Mouse (Mus musculus) hindlimb bud, embryonic 11.5 days (tissue): Measurements from ENCODE around the gene Crkl.
A peak's percentile ranks its signal among the peaks of the same experiment; 100 is the strongest.

ENCODE experiments used
- DNase-seq: peaks from one replicate; pipeline ENCODE4 v3.0.0-alpha.2; 2012; ENCODE audit warnings: low read depth, low spot score; ENCODE audit errors: extremely low spot score

Crkl gene

DNA sequence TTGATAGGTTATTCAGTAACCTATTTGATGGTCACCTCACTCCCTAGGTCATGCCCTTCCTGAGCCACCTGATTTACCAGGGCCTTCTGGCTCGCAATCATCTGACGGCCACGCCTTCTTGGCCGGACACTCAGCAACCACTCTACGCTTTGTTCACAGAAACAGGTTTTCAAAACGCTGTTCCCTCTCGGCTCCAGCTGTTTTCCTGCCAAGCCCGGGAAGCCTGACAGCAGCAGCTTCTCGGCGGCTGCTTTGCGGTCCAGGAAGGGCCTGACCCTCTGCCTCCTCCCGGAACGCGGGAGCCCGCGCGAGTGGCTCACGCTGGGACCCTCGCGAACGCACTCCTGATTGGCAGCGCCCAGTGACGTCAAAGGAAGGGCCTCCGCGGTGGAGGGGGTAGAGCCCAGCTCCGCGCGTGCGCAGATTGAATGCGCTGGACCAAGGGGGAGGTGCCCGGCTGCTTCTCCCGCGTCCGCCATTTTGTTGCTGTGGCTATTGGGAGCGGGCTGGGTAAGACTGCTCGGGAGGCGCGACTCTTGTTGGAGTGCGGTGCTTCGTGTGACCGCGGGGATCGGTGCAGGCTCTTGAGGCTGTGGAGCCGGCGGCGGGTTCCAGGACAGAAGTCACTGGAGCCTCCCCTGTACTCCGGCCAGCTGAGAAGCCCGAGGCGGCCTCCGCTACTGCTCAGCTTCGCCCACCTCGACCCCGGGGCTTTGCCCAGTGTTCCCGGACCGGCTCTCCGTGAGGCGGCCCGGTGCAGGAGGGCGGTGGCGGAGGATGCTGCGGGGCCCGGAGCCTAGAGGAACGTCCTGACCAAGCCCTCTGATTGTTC is at the start of gene Crkl:
Gene Crkl (plus strand): TSS at position 447 of the 832 bp plus-strand sequence.
- DNase-seq: peak; percentile 92

DNA sequence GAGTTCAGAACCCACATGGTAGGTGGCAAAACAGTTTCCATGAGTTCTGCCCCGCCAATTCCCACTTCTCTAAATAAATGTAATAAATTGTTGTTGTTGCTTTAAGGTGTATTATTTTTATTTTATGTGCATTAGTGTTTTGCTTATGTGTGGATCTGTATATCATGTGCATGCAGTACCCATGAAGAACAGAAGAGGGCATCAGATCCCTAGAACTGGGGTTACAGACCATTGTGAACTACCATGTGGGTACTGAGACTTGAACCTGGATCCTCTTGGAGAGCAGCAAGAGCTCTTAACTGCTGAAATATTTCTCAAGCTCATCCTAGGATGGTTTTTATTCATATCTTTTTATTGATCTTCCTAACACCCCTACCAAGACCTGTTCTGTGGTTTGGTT is 48.9 kb upstream of the Crkl start:
- DNase-seq: no peak

DNA sequence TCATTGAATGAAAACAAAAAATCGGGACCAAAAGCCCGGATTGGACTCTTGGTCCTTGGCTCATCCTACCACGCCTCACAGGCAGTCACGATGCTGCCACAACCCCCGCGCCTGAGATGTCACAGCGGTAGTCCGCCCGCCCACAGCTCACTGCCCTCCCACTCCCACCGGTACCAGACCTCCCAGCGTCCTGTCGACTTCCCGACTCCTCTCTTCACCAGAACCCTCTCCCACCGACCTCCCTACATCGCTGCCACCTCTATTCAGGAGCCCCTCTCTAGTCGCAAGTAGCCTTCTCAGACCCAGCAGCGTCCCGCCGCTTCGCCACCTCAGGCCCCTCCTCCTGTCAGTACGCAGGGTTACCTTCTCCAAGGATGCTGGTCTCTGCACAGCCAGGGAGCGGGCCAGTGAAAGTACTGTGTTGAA is 46.5 kb upstream of the Crkl start:
- no peak for DNase-seq

DNA sequence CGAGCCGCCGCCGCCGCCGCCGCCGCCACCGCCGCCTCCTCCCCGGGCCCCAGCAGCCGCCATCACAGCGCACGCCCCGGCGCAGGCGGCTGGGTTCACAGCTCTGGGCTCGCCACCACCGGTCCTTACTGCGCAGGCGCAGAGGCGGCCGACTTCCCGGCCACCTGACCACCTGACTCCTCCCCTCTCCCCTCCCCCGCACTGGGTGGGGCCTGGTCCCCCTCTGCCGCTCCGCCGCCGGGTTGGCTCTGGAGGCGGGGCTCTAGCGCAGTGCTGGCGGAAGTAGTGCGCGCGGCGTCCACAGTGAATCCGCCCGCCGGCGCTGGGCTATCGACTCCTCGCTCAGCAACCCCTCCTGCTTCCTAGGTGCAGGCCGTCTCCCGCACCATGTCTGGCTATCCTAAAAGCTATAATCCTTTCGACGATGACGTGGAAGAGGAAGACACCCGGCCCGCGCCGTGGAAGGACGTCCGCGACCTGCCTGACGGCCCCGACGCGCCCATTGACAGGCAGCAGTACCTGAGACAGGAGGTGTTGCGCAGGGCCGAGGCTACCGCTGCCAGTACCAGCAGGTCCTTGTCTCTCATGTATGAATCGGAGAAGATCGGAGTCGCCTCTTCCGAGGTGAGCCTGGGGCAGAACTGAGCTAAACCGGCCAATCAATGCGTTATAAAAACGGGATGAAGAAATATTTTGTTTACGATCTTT is 45.9 kb upstream of the Crkl start, which contains the start of the genes Snap29 and Pi4ka:
Gene Snap29 (plus strand): TSS at position 251 of the 708 bp plus-strand sequence.
Gene Pi4ka (minus strand): TSS at position 579 of the 708 bp plus-strand sequence.
- peak; percentile 93 for DNase-seq

DNA sequence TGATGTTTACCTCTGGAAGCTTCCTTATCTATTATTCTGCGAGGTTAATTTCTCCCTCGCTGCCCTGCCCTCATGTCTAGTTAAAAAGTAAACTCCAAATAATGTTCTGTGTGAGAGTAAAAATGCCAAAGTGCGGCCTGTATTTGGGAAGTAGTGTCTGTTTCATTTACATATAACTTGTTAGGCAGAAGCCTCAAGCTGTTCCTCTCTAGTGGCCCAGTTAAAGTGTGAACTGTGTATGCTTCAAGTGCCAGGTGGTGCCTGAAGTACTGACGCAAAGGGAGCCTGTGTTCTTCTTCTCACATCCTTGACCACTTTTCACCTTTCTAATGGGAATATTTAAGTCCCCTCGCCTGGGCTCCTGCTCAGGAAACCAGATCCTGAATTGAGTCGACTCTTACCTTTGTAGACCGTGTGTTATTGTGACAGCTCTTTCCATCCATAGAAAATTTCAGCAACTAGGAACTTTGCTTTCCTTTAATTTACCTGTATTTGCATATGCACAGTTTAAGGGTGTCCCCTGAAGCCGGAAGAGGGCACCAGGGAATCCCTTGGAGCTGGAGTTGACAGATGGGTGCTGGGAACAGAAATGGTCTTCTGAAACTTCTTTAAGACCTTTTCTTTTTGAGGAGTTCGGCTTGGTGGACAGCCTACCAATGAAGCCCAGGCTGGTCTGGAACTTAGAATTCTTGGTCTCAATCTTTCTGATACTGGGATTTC is 45.1 kb upstream of the Crkl start:
- no peak for DNase-seq

DNA sequence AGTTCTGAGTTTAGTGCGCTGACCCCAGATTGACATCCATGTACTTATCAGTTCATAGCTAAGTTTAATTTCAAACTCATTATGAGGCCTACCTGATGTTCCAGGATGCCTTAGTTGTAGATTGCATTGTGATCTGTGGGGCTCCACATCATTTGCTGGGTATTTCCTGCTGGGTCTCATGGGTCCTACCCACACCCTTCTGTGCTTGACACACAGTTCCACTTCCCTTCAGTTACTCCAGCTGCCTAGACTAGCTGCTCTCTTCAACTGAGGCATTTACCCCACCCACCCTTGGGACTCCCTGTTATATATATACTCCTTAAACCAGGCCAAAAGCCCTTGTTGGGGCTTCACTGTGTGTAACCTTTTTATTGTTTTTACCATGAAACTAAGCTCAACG is 42.7 kb upstream of the Crkl start:
- DNase-seq: no peak

DNA sequence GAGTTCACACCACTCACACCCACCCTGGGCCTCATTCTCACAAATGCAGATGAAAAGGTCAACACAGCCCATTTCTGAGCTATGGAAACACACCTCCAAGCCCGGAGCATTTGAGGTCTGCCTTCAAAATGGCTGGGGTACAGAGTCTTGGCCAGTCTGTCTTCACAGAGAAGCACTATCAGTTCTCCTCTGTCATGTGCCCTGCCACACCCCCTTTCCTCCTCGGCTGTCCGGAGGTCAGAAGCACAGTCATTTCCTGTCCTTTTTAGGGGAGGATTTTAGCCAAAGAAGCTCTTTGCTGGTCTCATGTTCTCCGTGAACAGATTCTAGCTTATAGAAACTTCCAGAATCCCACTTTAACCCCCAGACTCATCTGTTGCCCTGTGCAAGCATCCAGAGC is 41.6 kb upstream of the Crkl start:
- DNase-seq: no peak

DNA sequence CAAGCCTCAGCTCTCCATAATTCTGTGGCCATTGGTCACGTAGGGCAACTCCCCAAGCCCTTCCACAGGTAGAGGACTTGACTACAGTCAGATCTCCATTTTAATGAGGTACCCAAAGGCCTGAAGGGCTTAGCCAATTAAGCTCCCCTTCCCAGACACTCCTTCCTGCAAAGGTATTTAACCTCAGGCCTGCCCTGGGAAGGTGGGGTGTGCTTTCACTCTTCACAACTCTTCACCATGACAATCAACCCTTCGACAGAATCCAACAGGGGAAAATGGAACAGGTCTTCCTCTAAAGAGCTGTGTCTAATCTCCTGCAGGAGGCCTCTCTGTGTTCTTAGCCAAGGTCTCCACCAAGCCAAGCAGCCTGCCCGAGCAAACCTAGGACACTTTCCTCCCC is 28.8 kb upstream of the Crkl start:
- DNase-seq: no peak

DNA sequence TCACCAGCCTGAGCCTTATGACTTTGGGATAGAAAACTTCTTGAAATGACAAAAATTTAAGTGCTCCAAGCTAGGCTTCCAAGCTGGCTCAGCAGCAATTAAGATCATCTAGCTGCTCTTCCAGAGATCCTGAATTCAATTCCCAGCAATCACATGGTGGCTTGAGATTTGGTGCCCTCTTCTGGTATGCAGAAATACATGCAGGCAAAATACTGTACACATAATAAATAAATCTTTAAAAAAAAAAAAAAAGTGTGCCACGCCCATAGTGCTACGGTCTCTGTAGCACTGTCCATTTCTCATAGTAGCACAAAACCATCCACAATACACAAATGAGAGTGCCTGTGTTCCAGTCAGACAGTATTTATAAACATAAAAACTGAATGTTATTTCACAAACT is 19.2 kb upstream of the Crkl start:
- no peak for DNase-seq

DNA sequence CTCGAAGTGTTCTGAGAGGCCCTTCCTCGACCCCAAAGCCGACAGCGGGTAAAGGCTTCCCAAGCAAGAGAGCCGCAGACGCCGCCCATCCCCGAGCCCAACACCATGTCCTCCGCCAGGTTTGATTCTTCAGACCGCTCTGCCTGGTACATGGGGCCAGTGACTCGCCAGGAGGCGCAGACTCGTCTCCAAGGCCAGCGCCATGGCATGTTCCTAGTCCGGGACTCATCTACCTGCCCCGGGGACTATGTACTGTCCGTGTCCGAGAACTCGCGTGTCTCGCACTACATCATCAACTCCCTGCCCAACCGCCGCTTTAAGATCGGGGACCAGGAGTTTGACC is 557 bp downstream of the Crkl start:
- DNase-seq: no peak

DNA sequence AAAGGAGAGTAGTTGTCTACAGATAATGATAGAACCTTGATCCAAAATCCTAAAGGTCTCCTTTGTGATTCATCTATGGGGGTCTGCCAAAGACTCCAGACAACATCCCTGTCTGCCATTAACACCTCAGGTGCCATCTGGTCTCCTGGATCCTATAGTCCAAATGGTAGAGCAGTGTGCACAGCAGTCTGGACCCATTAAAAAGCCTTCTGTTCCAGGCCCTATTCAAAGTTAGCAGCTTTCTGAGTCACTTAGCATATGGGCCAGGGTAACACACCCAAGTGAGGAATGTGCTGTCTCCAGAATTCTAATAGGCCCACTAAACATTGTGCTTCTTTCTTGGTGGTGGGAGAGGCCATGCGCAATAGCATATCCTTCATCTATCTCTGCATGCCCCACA is 5.1 kb downstream of the Crkl start:
- no peak for DNase-seq

DNA sequence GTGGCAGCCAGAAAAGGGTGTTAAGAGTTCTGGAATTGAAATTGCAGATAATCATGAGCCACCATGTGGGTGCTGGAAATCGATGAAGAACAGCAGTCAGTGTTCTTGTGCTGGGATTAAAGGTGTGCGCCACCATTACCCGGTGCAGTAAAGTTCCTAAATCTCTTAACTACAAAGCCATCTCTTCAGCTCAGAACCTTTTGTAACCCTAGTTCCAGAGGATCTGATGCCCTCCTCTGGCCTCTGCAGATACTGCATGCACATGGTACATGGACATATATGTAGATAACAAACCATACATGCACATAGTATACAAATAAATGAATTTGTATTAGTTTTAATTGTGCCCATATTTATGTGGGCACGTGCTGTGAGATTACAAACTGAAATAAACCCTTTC is 8.5 kb downstream of the Crkl start:
- no peak for DNase-seq

DNA sequence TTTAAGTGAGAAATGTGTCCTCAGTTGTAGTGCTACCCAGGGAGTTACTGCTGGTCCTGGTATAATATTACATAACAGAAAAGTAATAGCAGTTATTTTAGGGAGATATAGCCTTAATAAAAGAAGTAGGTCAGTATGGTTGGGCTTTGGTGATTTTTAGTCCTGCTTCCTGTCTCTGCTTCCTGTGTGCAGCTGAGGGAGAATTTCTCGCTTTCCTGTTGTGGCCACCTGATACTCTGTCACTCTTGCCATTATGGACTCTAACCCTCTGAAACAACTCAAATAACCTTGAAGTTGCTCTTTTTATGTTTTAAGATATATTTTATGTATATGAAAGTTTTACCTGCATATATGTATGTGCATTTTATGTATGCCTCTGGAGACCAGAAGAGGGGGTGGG is 9.8 kb downstream of the Crkl start:
- DNase-seq: no peak

DNA sequence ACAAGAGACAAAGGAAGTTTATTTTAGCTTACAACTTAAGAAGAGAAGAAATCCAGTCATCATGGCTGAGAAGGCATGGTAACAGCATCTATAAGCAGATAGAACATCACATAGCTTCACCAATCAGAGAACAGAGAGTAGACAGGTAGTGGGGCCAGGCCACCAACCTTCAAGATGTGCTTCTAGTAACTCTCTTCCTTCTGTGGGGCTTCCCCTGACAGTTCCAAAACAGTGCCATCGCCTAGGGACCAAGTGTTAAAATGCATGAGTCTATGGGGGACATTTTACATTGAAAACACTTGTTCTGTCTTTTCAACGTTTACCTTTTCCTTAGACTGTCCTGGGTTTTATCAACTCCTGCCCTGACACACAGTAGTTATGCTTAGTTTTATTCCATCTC is 11.4 kb downstream of the Crkl start:
- DNase-seq: no peak

DNA sequence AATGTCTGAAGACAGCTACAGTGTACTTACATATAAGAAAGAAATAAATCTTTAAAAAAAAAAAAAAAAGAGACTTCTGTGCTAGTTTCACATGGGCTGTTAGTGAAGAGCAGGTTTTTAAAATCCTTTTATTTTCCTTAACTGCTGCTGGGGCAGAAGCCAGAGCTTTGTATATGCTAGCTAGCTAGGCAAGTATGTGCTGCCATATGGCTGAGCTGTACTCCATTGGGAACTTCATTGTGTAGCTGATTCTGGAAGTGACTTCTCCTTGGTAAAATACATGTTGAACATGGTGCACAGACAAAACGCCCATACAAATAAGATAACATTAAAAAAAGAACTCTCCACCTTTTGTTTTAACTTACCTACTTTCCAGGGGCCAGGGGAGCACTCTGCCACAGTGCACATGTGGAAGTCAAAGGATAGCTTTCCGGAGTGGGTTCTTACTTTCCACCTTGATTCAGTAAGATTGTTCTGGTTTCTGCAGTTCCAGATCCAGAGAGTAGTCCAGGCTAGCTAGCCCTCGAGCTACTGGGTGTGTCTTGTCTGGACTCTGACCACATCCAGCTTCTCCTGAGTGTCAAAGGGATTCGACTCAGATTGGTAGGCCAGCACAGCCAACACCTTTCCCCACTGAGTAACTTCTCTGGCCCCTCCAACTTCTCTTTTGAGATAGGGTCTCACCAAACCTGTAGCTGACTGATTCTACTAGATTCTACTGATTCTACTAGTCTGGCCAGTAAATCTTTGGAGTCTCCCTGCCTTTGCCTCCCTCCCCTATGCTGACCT is 15.3 kb downstream of the Crkl start:
- no peak for DNase-seq

DNA sequence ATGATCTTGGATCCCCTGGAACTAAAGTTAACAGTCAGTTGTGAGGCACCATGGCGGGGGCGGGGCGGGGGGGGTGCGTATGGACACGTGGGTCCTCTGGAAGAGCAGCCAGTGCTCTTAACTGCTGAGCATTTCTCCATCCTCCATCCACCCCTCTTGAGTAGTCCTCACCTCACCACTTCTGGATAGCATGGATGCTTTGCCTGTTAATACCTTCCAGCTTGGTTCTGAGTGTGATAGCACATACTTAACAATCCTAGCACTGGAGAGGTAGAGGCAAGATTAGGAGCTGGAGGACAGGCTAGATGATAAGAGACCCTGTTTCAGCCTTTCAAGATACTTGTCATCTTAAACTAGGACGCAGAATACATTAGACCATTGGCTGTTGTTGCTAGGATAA is 20.7 kb downstream of the Crkl start:
- DNase-seq: no peak

DNA sequence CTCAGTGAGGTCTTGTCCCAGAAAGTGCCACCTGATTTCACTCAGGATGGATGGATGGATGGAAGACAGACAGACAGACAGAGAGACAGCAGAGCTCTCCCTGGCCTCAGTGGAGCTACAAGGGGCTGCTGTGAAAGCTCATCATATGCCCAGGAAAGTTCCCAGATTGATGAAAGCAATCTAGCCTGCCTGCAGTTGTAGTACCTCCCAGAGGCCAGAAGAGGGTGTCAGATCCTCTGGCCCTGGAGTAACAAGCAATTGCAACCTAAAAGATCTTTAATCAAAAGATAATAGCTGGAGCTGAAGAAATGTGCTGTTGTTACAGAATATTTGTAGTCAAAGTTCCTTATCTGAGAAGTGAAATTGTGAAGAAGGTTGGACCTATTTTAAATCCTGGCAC is 22.3 kb downstream of the Crkl start:
- DNase-seq: no peak

DNA sequence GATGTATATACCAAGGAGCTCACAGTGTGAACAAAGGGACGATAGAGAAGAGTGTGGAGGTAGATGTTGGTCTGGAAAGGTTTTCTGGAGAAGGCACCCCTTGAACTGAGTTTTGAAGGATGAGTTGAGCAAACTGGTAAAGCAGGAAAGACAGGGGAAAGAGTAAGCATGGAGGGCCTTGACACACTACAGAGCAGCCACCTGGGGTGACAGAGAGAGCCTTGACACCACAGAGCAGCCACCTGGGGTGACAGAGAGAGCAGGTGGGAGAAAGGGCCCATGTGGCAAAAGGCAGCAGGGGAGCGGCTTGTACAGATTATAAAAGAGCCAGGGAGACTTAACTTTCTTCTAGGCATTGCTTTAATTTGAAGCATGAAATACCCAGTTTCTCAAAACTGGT is 23.0 kb downstream of the Crkl start:
- DNase-seq: no peak

DNA sequence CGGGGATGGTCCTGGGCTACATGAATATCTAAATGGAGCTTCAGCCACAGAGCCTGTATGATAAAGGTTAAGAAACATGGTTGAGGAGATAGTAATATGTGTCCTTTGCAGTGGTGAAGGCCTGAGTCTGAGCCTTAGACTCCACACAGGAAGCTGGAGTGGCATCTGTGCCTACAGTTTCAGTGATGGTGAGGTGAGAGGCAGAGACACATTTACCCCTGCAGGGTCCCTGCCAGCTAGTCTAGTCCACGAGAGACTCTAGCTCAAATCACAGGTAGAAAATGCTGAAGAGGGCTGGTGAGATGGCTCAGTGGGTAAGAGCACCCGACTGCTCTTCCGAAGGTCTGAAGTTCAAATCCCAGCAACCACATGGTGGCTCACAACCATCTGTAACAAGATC is 23.5 kb downstream of the Crkl start:
- no peak for DNase-seq

DNA sequence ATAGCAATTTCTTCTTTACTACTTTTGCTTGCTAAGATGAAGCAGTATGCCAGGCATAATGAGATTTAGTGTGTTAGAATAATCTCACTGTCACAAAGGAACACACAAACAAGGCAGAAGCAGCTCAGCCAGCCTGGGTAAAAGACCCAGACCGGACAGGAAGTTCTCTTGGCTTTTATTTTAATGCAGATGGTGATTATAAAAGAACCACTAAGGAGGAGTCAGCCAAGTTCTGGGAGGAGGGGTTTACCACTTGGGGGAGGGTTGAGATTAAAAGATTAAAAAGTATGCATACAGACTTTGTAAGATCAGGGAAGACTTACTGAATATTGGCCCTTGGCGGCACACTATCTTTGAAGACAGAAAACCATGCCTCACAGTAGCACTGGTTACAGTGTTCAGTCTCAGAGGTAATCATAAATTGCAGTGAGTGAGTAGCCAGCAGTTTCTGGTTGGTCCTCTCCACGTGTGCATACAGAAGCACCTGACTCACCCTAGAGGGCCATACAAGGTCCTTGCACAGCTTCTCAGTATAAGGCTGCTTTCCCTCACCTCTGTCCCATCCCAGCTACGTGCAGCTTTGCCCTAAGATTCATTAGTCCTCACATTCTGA is 26.6 kb downstream of the Crkl start:
- no peak for DNase-seq

DNA sequence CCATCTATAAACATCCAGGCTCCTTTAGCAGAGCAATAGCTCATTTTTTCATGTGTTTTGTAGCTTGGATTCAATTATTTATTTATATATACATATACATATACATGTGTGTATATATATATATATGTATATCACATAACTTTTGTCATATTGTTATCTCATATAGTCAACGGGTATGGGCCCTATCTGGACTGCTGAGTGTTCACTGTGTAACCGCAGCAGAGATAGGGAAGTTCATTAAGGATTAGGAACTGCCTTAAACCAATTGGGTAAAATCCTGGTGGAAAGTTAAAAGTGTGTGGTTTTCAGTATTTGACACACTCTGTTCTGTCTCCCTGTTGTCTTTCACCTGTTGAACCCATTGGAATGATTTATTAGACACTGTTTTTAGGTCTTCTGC is 29.7 kb downstream of the Crkl start:
- DNase-seq: no peak
